Mouse (Mus musculus) ovary, postnatal 36 days (tissue): Measurements from ENCODE around the gene Axl.
A peak's percentile ranks its signal among the peaks of the same experiment; 100 is the strongest.

ENCODE experiments used
- DNase-seq: peaks from one replicate; pipeline ENCODE4 v3.0.0; 2022; ENCODE audit warnings: low spot score, mixed read lengths

The Axl gene

GRCm38 (mm10) chr7:25788220-25789128 lies at the start of gene Axl:
TSS of gene Axl (minus strand) at chr7:25788705.
- peak; percentile 82 for DNase-seq

GRCm38 (mm10) chr7:25835188-25835891 lies 46.8 kb upstream of the Axl start:
- no peak for DNase-seq

GRCm38 (mm10) chr7:25831557-25832530 lies 43.3 kb upstream of the Axl start:
- no peak for DNase-seq

- no peak for DNase-seq
Observed at GRCm38 (mm10) chr7:25830251-25830650, 41.7 kb upstream of the Axl start.

GRCm38 (mm10) chr7:25827199-25827598 lies 38.7 kb upstream of the Axl start:
- no peak for DNase-seq

GRCm38 (mm10) chr7:25826029-25826428 lies 37.5 kb upstream of the Axl start:
- no peak for DNase-seq

- DNase-seq, result no peak
Observed at GRCm38 (mm10) chr7:25825043-25825442, 36.5 kb upstream of the Axl start.

- peak; percentile 62 for DNase-seq
Observed at GRCm38 (mm10) chr7:25816241-25816919, 27.9 kb upstream of the Axl start, which contains the start of gene Cyp2s1. TSS of gene Cyp2s1 (minus strand) at chr7:25816913.

- no peak for DNase-seq
Observed at GRCm38 (mm10) chr7:25815571-25815970, 27.1 kb upstream of the Axl start.

- no peak for DNase-seq
Observed at GRCm38 (mm10) chr7:25814711-25815110, 26.2 kb upstream of the Axl start.

- DNase-seq, result no peak
Observed at GRCm38 (mm10) chr7:25812195-25812594, 23.7 kb upstream of the Axl start.

GRCm38 (mm10) chr7:25811716-25812115 lies 23.2 kb upstream of the Axl start:
- DNase-seq, result no peak

GRCm38 (mm10) chr7:25805631-25806343 lies 17.3 kb upstream of the Axl start:
- DNase-seq, result peak; percentile 58

- DNase-seq, result no peak
Observed at GRCm38 (mm10) chr7:25804792-25805191, 16.3 kb upstream of the Axl start.

- DNase-seq, result no peak
Observed at GRCm38 (mm10) chr7:25803460-25803859, 15.0 kb upstream of the Axl start.

- DNase-seq, result peak; percentile 78
Observed at GRCm38 (mm10) chr7:25802241-25803125, 14.0 kb upstream of the Axl start.

GRCm38 (mm10) chr7:25801031-25801430 lies 12.5 kb upstream of the Axl start:
- no peak for DNase-seq

- DNase-seq, result no peak
Observed at GRCm38 (mm10) chr7:25799369-25799768, 10.9 kb upstream of the Axl start.

GRCm38 (mm10) chr7:25798540-25798939 lies 10.0 kb upstream of the Axl start:
- DNase-seq, result no peak

GRCm38 (mm10) chr7:25794775-25795174 lies 6.3 kb upstream of the Axl start:
- no peak for DNase-seq
